Mouse (Mus musculus) heart, embryonic 12.5 days (tissue): ENCODE results near the gene Xlr5c. TPM values are rescaled to one million over a fixed set of nuclear protein-coding genes. Genes with fewer than 3 reads are reported as not detected.
"Not testable (repeated sequence)": the region's sequence is repeated elsewhere in the genome, so short reads cannot be mapped to it uniquely, and the experiment has no call there.

Experiments
- ATAC-seq: fragments of 200-750 bp; cut with Nextera tagmentation; 2 replicates; pipeline ENCODE4 v1.8.0; 2017; ENCODE audit warnings: moderate TSS enrichment, moderate library complexity; ENCODE audit not compliant: insufficient number of reproducible peaks, low FRiP score
- H3K27ac ChIP-seq: fragments of 300-500 bp; sonication (generic); 2 replicates; pipeline ENCODE4 v1.5.1; 2016; ENCODE audit warnings: mild to moderate bottlenecking, moderate library complexity; ENCODE audit not compliant: poor library complexity, severe bottlenecking
- H3K27me3 ChIP-seq: fragments of 300-500 bp; sonication (generic); replicated peaks from 2 replicates; pipeline ENCODE4 v1.6.1; 2016; ENCODE audit warnings: mild to moderate bottlenecking, moderate library complexity
- H3K36me3 ChIP-seq: fragments of 300-500 bp; sonication (generic); 2 replicates; pipeline ENCODE4 v1.6.1; 2016; ENCODE audit warnings: mild to moderate bottlenecking, moderate library complexity
- H3K4me1 ChIP-seq: fragments of 300-500 bp; sonication (generic); replicated peaks from 2 replicates; pipeline ENCODE4 v1.6.1; 2016; ENCODE audit warnings: mild to moderate bottlenecking
- H3K4me2 ChIP-seq: fragments of 300-500 bp; sonication (generic); 2 replicates; pipeline ENCODE4 v1.6.1; 2016; ENCODE audit warnings: mild to moderate bottlenecking, moderate library complexity
- H3K4me3 ChIP-seq: fragments of 300-500 bp; sonication (generic); 2 replicates; pipeline ENCODE4 v1.5.1; 2016; ENCODE audit warnings: mild to moderate bottlenecking
- H3K9ac ChIP-seq: fragments of 300-500 bp; sonication (generic); 2 replicates; pipeline ENCODE4 v1.6.1; 2016; ENCODE audit warnings: mild to moderate bottlenecking, moderate library complexity
- H3K9me3 ChIP-seq: fragments of 300-500 bp; sonication (generic); replicated peaks from 2 replicates; pipeline ENCODE4 v1.6.1; 2016; ENCODE audit warnings: mild to moderate bottlenecking, moderate library complexity
- WGBS: fragments of 180-500 bp; shearing (Covaris S2); methylation state at CpG from one replicate; pipeline ENCODE4 v1.1.7; 2016; 5-methylcytosine and 5-hydroxymethylcytosine counted together
- polyA plus RNA-seq: library from polyadenylated mRNA; unstranded; fragments of >200 nt; fragmentation: Nextera tagmentation; extraction: Ambion mirVana; gene quantifications from 2 replicates; pipeline ENCODE4 v1.2.1, GENCODE M21; 2016

Gene Xlr5c
- polyA plus RNA-seq, 1 experiment from 2014 or later = not detected

DNA sequence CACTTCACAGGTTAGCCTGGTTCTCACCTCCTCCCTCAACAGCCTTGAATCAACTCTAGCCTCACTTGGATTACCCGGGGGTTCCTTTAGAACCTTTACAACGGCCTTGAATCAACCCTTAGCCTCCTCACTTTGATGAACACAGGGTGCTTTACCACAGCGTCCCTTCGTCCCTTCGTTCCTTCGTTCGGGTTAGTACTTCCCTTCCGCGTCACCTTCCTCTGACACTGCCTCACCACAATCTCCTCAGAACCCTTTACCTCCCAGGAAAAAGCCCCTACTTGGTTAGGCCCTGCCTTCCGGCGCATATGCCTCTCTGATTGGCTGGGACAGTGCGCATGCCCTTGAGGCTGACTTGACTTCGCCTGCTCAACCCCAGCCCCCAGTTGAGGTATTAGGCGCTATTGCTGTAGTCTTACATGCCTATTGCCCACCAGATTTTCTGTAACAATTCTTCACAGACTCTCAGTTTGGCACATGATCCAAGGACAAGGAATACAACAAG is 49.9 kb downstream of the Xlr5c start, which contains the start of gene Xlr4c:
Gene Xlr4c, minus strand, starts transcription at position 310 of the 505 bp plus-strand sequence.
- WGBS = 76% methylated on average over 14 of the region's 14 CpGs
- not testable (repeated sequence) for H3K36me3 ChIP-seq

More for the DNA sequence above, 49.9 kb downstream of the Xlr5c start, which contains the start of gene Xlr4c:
- H3K27me3 ChIP-seq, H3K4me2 ChIP-seq, ATAC-seq, H3K4me3 ChIP-seq, H3K9ac ChIP-seq, H3K27ac ChIP-seq, H3K4me1 ChIP-seq, H3K9me3 ChIP-seq: not testable (repeated sequence)

Other genes starting within 250 kb of the Xlr5c start
- 0.09 TPM in 1 of 2 replicates, not detected in the other for gene Pnma3, start 228.2 kb downstream of the Xlr5c start, polyA plus RNA-seq
- gene Xlr4a, start 210.5 kb downstream of the Xlr5c start, polyA plus RNA-seq = 1.00 and 1.6 TPM in 2 replicates
- 1.9 and 2.2 TPM in 2 replicates for gene Xlr3a, start 195.9 kb downstream of the Xlr5c start, polyA plus RNA-seq
- not detected in 2 replicates for gene Gm14685, start 175.9 kb downstream of the Xlr5c start, polyA plus RNA-seq
- gene Xlr5b, start 144.2 kb downstream of the Xlr5c start, polyA plus RNA-seq = not detected in 2 replicates
- gene DXBay18, start 143.5 kb downstream of the Xlr5c start, polyA plus RNA-seq = not detected in 2 replicates
- not detected in 2 replicates for gene Spin2d, start 116.0 kb downstream of the Xlr5c start, polyA plus RNA-seq
- gene Xlr3b, start 100.8 kb downstream of the Xlr5c start, polyA plus RNA-seq = 7.3 and 7.6 TPM in 2 replicates
- 0.96 and 1.2 TPM in 2 replicates for gene Xlr4b, start 78.6 kb downstream of the Xlr5c start, polyA plus RNA-seq
- gene F8a, start 64.7 kb downstream of the Xlr5c start, polyA plus RNA-seq = 10.9 and 11.1 TPM in 2 replicates
- gene Xlr4c, start 49.8 kb downstream of the Xlr5c start, polyA plus RNA-seq = 0.36 TPM in 2 replicates
- not detected in 2 replicates for gene Xlr3c, start 27.6 kb downstream of the Xlr5c start, polyA plus RNA-seq
- gene Xlr5a, start within 50 bp of the Xlr5c start, polyA plus RNA-seq = not detected in 2 replicates
- gene Gm45015, start 43.9 kb upstream of the Xlr5c start, polyA plus RNA-seq = not detected in 2 replicates
- gene Zfp275, start 49.6 kb upstream of the Xlr5c start, polyA plus RNA-seq = 14.3 and 17.5 TPM in 2 replicates
- gene Gm18336, start 105.8 kb upstream of the Xlr5c start, polyA plus RNA-seq = not detected in 2 replicates
- not detected in 2 replicates for gene Zfp92, start 118.1 kb upstream of the Xlr5c start, polyA plus RNA-seq
- not detected in 2 replicates for gene Trex2, start 142.4 kb upstream of the Xlr5c start, polyA plus RNA-seq
- gene Haus7, start 166.1 kb upstream of the Xlr5c start, polyA plus RNA-seq = 61.4 and 63.0 TPM in 2 replicates
- 71.9 and 72.9 TPM in 2 replicates for gene Bgn, start 190.6 kb upstream of the Xlr5c start, polyA plus RNA-seq
- 0.41 and 0.48 TPM in 2 replicates for gene Atp2b3, start 210.1 kb upstream of the Xlr5c start, polyA plus RNA-seq